Comparison of ENCODE assay signal across 9 mouse cellular contexts in the genomic region with DNA sequence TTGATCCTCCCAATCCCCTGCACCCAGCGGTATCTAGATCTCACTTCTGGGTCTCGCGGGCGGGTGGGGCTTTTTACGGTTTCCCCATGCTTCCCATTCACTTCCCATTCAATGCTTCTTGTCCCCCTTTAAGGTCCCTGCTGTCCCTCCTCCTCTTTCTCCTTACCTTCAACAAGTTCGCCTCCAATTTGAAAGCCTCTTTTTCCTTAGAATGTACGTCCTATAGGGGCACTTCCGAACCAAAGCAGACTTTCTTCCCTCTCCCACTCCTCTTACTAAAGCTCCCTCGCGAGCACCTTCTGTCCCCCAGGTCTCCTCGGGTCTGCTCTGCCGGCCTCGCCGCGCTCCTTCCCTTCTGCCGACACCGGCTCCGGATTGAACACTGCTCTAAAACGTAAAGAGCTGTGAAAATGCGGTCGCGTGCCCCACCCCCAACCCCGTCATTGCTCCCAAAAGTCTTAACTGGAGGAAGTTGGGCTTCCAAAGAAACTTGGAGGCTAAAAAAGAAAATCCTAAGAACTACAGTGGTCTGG. TPM values are rescaled to one million over a fixed set of nuclear protein-coding genes. Genes with fewer than 3 reads are reported as not detected.
DNase-seq lines count a peak whose midpoint lies in the region; ATAC-seq and TF ChIP-seq lines count a peak whose summit lies in the region.
"Had no signal": no experiment of that assay in that cellular context is flagged by ENCODE, and none has a peak within 500 bp of the region (broad histone marks: within the 10 kb centered on the region; RNA-seq: fewer than 3 reads in every experiment).

A gene (minus strand): TSS at position 384 of the 533 bp plus-strand sequence.

- under 1% methylated on average over 23 of the region's 23 CpGs for WGBS in forebrain, embryonic 11.5 days
- WGBS in forebrain, embryonic 16.5 days, result 1% methylated on average over 23 of the region's 23 CpGs
- WGBS in liver, embryonic 15.5 days (ENCODE audit: insufficient replicate concordance), result under 1% methylated on average over 23 of the region's 23 CpGs

- DNase-seq in forebrain, embryonic 11.5 days (ENCODE audit: low spot score), result peak; percentile 53
- DNase-seq in CD4-positive, CD25-positive, alpha-beta regulatory T cell, adult 2 months (ENCODE audit: low read depth, low spot score), result peak; percentile 51
- DNase-seq in cerebellum, postnatal 25 days, result no peak
- DNase-seq in cerebellum, postnatal 36 days, result no peak
- no peak for DNase-seq in c-Kit-positive CD71-positive TER-119-positive erythroid progenitor cells, embryonic 14.5 days (ENCODE audit: low spot score)

- TF ChIP-seq POLR2A in embryonic fibroblast, embryonic 13.5 days (IDR thresholded peaks at IDR 0.05; ENCODE audit: low read depth, low read length), result no peak

- H3K4me3 ChIP-seq in forebrain, embryonic 11.5 days (ENCODE audit: low read depth, low read length), result no peak within 1 kb of the TSS
- H3K4me3 ChIP-seq in forebrain, embryonic 16.5 days (replicated peaks; ENCODE audit: low read length), result no peak within 1 kb of the TSS
- peak within 1 kb of the TSS; percentile 3 for H3K4me3 ChIP-seq in embryonic fibroblast, embryonic 13.5 days (ENCODE audit: insufficient read depth, low read length)
- peak within 1 kb of the TSS; percentile 33 for H3K4me3 ChIP-seq in liver, embryonic 15.5 days (replicated peaks)
- H3K4me3 ChIP-seq: erythroblast, embryonic 14.5 days had no signal

- H3K9me3 ChIP-seq in forebrain, embryonic 11.5 days (ENCODE audit: control insufficient read depth, low read length), result no peaks in the 10 kb centered on the region
- H3K9me3 ChIP-seq in forebrain, embryonic 16.5 days (ENCODE audit: control insufficient read depth, low read length), result no peaks in the 10 kb centered on the region
- H3K9me3 ChIP-seq in liver, embryonic 15.5 days (replicated peaks), result no peaks in the 10 kb centered on the region

- peaks cover 91% of the 10 kb centered on the region for H3K27me3 ChIP-seq in forebrain, embryonic 11.5 days (ENCODE audit: control insufficient read depth, insufficient read depth, low read length)
- peaks cover 68% of the 10 kb centered on the region for H3K27me3 ChIP-seq in forebrain, embryonic 16.5 days (replicated peaks; ENCODE audit: control insufficient read depth, insufficient read depth, low read length)
- peaks cover 97% of the 10 kb centered on the region for H3K27me3 ChIP-seq in liver, embryonic 15.5 days

- H3K27ac ChIP-seq in forebrain, embryonic 11.5 days (ENCODE audit: low read depth, low read length), result no peak within 1 kb of the TSS
- no peak within 1 kb of the TSS for H3K27ac ChIP-seq in forebrain, embryonic 16.5 days (ENCODE audit: low read length)
- no peak within 1 kb of the TSS for H3K27ac ChIP-seq in embryonic fibroblast, embryonic 13.5 days (ENCODE audit: insufficient read depth, low read length)
- H3K27ac ChIP-seq in liver, embryonic 15.5 days (replicated peaks), result no peak within 1 kb of the TSS

- H3K4me2 ChIP-seq in forebrain, embryonic 11.5 days (ENCODE audit: low read depth, low read length, severe bottlenecking), result peak within 1 kb of the TSS; percentile 31
- H3K4me2 ChIP-seq in forebrain, embryonic 16.5 days (ENCODE audit: low read length), result no peak within 1 kb of the TSS
- peak within 1 kb of the TSS; percentile 62 for H3K4me2 ChIP-seq in liver, embryonic 15.5 days

- no peak; the same call in 1 of the 2 replicates for ATAC-seq in forebrain, embryonic 11.5 days (replicated peaks; ENCODE audit: low FRiP score)
- ATAC-seq in forebrain, embryonic 16.5 days, result no peak
- no peak for ATAC-seq in liver, embryonic 15.5 days (ENCODE audit: insufficient read depth)

- H3K9ac ChIP-seq in forebrain, embryonic 11.5 days (ENCODE audit: low read length), result no peak within 1 kb of the TSS
- no peak within 1 kb of the TSS for H3K9ac ChIP-seq in forebrain, embryonic 16.5 days (replicated peaks; ENCODE audit: low read depth, low read length)
- H3K9ac ChIP-seq in liver, embryonic 15.5 days, result no peak within 1 kb of the TSS

- H3K36me3 ChIP-seq in forebrain, embryonic 11.5 days (ENCODE audit: control insufficient read depth, insufficient read depth, low read length), result no peaks in the 10 kb centered on the region
- no peaks in the 10 kb centered on the region for H3K36me3 ChIP-seq in forebrain, embryonic 16.5 days (ENCODE audit: control insufficient read depth, insufficient read depth)
- H3K36me3 ChIP-seq in liver, embryonic 15.5 days (replicated peaks), result no peaks in the 10 kb centered on the region

- TF ChIP-seq CTCF in embryonic fibroblast, embryonic 13.5 days (IDR thresholded peaks at IDR 0.05; ENCODE audit: borderline replicate concordance, insufficient read depth, low read length), result no peak

- H3K4me1 ChIP-seq in forebrain, embryonic 11.5 days (replicated peaks; ENCODE audit: control insufficient read depth, insufficient read depth, low read length), result peaks cover 6% of the 10 kb centered on the region
- H3K4me1 ChIP-seq in forebrain, embryonic 16.5 days (replicated peaks; ENCODE audit: control insufficient read depth, insufficient read depth, low read length), result peaks cover 7% of the 10 kb centered on the region
- no peaks in the 10 kb centered on the region for H3K4me1 ChIP-seq in embryonic fibroblast, embryonic 13.5 days (ENCODE audit: control insufficient read depth, insufficient read depth, low read length)
- peaks cover 14% of the 10 kb centered on the region; the same call in 1 of the 2 replicates for H3K4me1 ChIP-seq in liver, embryonic 15.5 days (replicated peaks)

RNA-seq across cellular contexts. Expression of the gene that starts here (rescaled TPM):
- polyA plus RNA-seq in forebrain, embryonic 11.5 days (2014; fragmentation: Nextera tagmentation; extraction: Ambion mirVana), result 3.4 and 4.2 TPM in 2 replicates
- polyA plus RNA-seq in forebrain, embryonic 16.5 days (2015; fragmentation: Nextera tagmentation; extraction: Ambion mirVana), result 0.42 and 2.2 TPM in 2 replicates
- 3.1 and 4.5 TPM in 2 replicates for polyA plus RNA-seq in embryonic fibroblast, embryonic 13.5 days (2011; ENCODE audit: insufficient read length, low read depth, missing spikeins)
- polyA plus RNA-seq in liver, embryonic 15.5 days (2015; fragmentation: Nextera tagmentation; extraction: Ambion mirVana), result 1.1 TPM in 2 replicates

Comparison
In these comparisons a context has a peak if more than half of its experiments do, and no peak if none do; other contexts are left out.
1. DNase-seq: peak in forebrain, embryonic 11.5 days (single experiment) and CD4-positive, CD25-positive, alpha-beta regulatory T cell, adult 2 months (single experiment); none in cerebellum, postnatal 25 days (0 of 2), cerebellum, postnatal 36 days (0 of 2) and c-Kit-positive CD71-positive TER-119-positive erythroid progenitor cells, embryonic 14.5 days (single experiment).
2. H3K4me3 ChIP-seq: peak in embryonic fibroblast, embryonic 13.5 days (single experiment) and liver, embryonic 15.5 days (single experiment); none in forebrain, embryonic 11.5 days (single experiment) and forebrain, embryonic 16.5 days (single experiment).